Comparison of ENCODE assay signal across 24 mouse cellular contexts in the genomic region with DNA sequence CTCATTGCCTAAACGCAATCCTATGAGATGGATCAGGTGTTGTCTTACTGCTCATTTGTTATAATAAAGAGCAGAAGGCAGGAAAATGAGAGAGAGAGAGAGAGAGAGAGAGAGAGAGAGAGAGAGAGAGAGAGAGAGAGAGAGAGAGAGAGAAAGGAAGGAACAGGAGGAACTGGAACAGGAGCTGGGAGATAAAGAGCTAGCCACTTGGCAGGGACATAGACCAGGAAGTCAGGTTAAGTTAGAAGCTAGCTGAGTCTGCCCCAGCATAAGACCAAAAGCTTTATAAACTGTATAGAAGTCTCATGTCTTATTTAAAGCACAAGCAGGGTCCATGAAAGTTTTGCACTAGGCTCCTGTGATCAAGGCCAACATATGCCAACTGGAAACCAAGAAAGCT. TPM values are rescaled to one million over a fixed set of nuclear protein-coding genes. Genes with fewer than 3 reads are reported as not detected.
"Had no signal": no experiment of that assay in that cellular context is flagged by ENCODE, and none has a peak within 500 bp of the region (broad histone marks: within the 10 kb centered on the region; RNA-seq: fewer than 3 reads in every experiment).

No protein-coding gene starts in this region.

- H3K4me1 ChIP-seq: neural tube, embryonic 13.5 days; neural tube, embryonic 15.5 days; stomach, embryonic 15.5 days had no signal

- H3K4me2 ChIP-seq: neural tube, embryonic 13.5 days; neural tube, embryonic 15.5 days; stomach, embryonic 15.5 days had no signal

- H3K27ac ChIP-seq: neural tube, embryonic 13.5 days; neural tube, embryonic 15.5 days; stomach, embryonic 15.5 days; stomach, postnatal 0 days had no signal

- H3K36me3 ChIP-seq: neural tube, embryonic 13.5 days; neural tube, embryonic 15.5 days; stomach, embryonic 15.5 days had no signal

- H3K4me3 ChIP-seq: neural tube, embryonic 13.5 days; neural tube, embryonic 15.5 days; stomach, embryonic 15.5 days had no signal

- DNase-seq: retina, postnatal 1 day; right cerebral cortex, adult 18-20 months; right cerebral cortex, postnatal 14 days; right cerebral cortex, postnatal 25 days; right cerebral cortex, postnatal 4 days; spleen, adult 18-20 months; thymus, adult 18-20 months; thymus, adult 2 months; thymus, postnatal 14 days; thymus, postnatal 25 days; thymus, postnatal 36 days; thymus, postnatal 4 days had no signal

- H3K9me3 ChIP-seq: neural tube, embryonic 13.5 days; neural tube, embryonic 15.5 days; stomach, embryonic 15.5 days had no signal

- H3K27me3 ChIP-seq: neural tube, embryonic 13.5 days; neural tube, embryonic 15.5 days; stomach, embryonic 15.5 days had no signal

- H3K9ac ChIP-seq: neural tube, embryonic 13.5 days; neural tube, embryonic 15.5 days; stomach, embryonic 15.5 days had no signal

RNA-seq across cellular contexts. Expression of gene Spata31d1c, which starts 24.9 kb away (rescaled TPM):
- total RNA-seq: neutrophil, adult 5-6 weeks had no signal
- polyA plus RNA-seq: neural tube, embryonic 13.5 days; neural tube, embryonic 15.5 days; small intestine, adult 2 months; spleen, adult 2 months; stomach, embryonic 14.5 days; stomach, embryonic 15.5 days; stomach, embryonic 16.5 days; stomach, postnatal 0 days; thymus, adult 2 months; thymus, postnatal 0 days; urinary bladder, adult 2 months had no signal

RNA-seq across cellular contexts. Expression of gene Prss47, which starts 44.6 kb away (rescaled TPM):
- total RNA-seq: neutrophil, adult 5-6 weeks had no signal
- polyA plus RNA-seq: neural tube, embryonic 13.5 days; neural tube, embryonic 14.5 days; neural tube, embryonic 15.5 days; small intestine, adult 2 months; spleen, adult 2 months; stomach, embryonic 14.5 days; stomach, embryonic 15.5 days; stomach, embryonic 16.5 days; stomach, postnatal 0 days; thymus, adult 2 months; thymus, postnatal 0 days; urinary bladder, adult 2 months had no signal
